Mouse (Mus musculus) forebrain, embryonic 15.5 days (tissue): ENCODE data around the gene Ntn1. TPM values are rescaled to one million over a fixed set of nuclear protein-coding genes. Genes with fewer than 3 reads are reported as not detected.
A peak's percentile ranks its signal among the peaks of the same experiment; 100 is the strongest.

Experiments
- ATAC-seq: fragments of 200-750 bp; cut with Nextera tagmentation; replicated peaks from 2 replicates; pipeline ENCODE4 v1.8.0; 2017; ENCODE audit warnings: mild to moderate bottlenecking, moderate TSS enrichment, moderate library complexity
- H3K27ac ChIP-seq: fragments of 300-500 bp; sonication (generic); replicated peaks from 2 replicates; pipeline ENCODE4 v1.5.1; 2015; ENCODE audit warnings: mild to moderate bottlenecking, inconsistent platforms
- H3K27me3 ChIP-seq: fragments of 300-500 bp; sonication (generic); 2 replicates; pipeline ENCODE4 v1.6.1; 2015; ENCODE audit warnings: inconsistent platforms
- H3K36me3 ChIP-seq: fragments of 300-500 bp; sonication (generic); 2 replicates; pipeline ENCODE4 v1.6.1; 2015; ENCODE audit warnings: mild to moderate bottlenecking, inconsistent platforms
- H3K4me1 ChIP-seq: fragments of 300-500 bp; sonication (generic); 2 replicates; pipeline ENCODE4 v1.6.1; 2015; ENCODE audit warnings: inconsistent platforms
- H3K4me2 ChIP-seq: fragments of 300-500 bp; sonication (generic); replicated peaks from 2 replicates; pipeline ENCODE4 v1.6.1; 2015; ENCODE audit warnings: mild to moderate bottlenecking, inconsistent platforms
- H3K4me3 ChIP-seq: fragments of 300-500 bp; sonication (generic); 2 replicates; pipeline ENCODE4 v1.5.1; 2015; ENCODE audit warnings: mild to moderate bottlenecking, inconsistent platforms
- H3K9ac ChIP-seq: fragments of 300-500 bp; sonication (generic); replicated peaks from 2 replicates; pipeline ENCODE4 v1.6.1; 2015; ENCODE audit warnings: mild to moderate bottlenecking, inconsistent platforms
- H3K9me3 ChIP-seq: fragments of 300-500 bp; sonication (generic); 2 replicates; pipeline ENCODE4 v1.6.1; 2016; ENCODE audit warnings: inconsistent platforms
- WGBS: fragments of 180-500 bp; shearing (Covaris S2); methylation state at CpG from one replicate; pipeline ENCODE4 v1.1.7; 2015; ENCODE audit warnings: mixed read lengths; 5-methylcytosine and 5-hydroxymethylcytosine counted together
- microRNA-seq: library from miRNA; unstranded; fragments of <30 nt; microRNA quantifications from one replicate; pipeline ENCODE4, GENCODE M21; 2016
- polyA plus RNA-seq: library from polyadenylated mRNA; unstranded; fragments of >200 nt; fragmentation: Nextera tagmentation; extraction: Ambion mirVana; gene quantifications from 2 replicates; pipeline ENCODE4 v1.2.1, GENCODE M21; 2015

The Ntn1 gene
- polyA plus RNA-seq, 1 experiment from 2014 or later = 8.1 TPM

DNA sequence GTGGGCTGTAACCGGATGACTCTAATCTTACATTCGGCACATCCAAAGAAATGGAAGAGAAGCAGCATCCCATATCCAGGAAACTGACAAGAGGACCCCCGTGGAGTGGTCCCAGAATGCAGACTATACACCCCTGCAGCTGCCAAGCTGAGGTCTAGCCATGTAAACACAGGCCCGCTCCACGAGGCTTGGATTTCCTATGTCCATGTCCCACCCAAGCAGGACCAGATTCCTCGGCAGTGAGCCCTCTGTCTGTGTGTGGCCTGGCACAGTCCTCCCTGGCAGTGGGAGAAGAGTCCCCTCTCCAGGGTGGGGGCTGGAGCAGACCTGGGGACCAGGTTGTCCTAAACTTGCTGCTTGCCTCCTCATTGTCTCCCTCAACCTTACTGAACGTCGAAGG, 213.4 kb downstream of the Ntn1 start:
- no peaks in the 10 kb centered on the region for H3K4me1 ChIP-seq
- no peaks in the 10 kb centered on the region for H3K36me3 ChIP-seq
- no peak overlapping the region for H3K27ac ChIP-seq
- H3K4me3 ChIP-seq = no peak overlapping the region
- no peak for ATAC-seq
- 72% methylated on average over 8 of the region's 8 CpGs for WGBS
- H3K4me2 ChIP-seq = no peak overlapping the region
- H3K9ac ChIP-seq = no peak overlapping the region
- H3K27me3 ChIP-seq = no peaks in the 10 kb centered on the region
- H3K9me3 ChIP-seq = no peaks in the 10 kb centered on the region

GRCm38 (mm10) chr11:68185647-68186046, 215.0 kb downstream of the Ntn1 start:
- Histone ChIP-seq H3K4me2 (no peak overlapping the region), H3K36me3 (no peaks in the 10 kb centered on the region), H3K27me3 (no peaks in the 10 kb centered on the region), H3K4me1 (no peaks in the 10 kb centered on the region), H3K9me3 (no peaks in the 10 kb centered on the region), H3K4me3 (no peak overlapping the region), H3K27ac (no peak overlapping the region), H3K9ac (no peak overlapping the region)
- 93% methylated on average over 3 of the region's 3 CpGs for WGBS
- no peak for ATAC-seq

DNA sequence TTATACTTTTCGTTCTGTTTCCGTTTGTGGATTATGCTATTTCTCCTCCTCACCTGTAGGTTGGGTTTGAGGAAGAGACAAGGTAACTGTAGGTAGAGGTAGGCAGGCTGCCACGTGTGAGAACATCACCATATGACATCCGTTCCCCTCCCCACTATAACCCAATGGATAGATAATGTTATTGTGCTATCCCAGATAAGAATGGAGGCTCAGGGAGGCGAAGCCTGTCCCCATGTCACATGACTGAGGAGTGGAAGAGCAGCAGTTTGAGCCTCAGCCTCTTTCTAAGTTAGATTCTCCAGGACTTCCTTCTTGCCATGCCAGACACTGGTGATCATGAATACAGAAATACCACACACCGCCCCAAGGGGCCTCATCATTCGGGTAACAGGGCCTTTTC, 223.2 kb downstream of the Ntn1 start:
- no peak overlapping the region for H3K4me2 ChIP-seq
- no peak for ATAC-seq
- no peak overlapping the region for H3K9ac ChIP-seq
- no peaks in the 10 kb centered on the region for H3K4me1 ChIP-seq
- no peak overlapping the region for H3K4me3 ChIP-seq
- 75% methylated on average over 7 of the region's 7 CpGs for WGBS
- no peaks in the 10 kb centered on the region for H3K9me3 ChIP-seq
- no peaks in the 10 kb centered on the region for H3K27me3 ChIP-seq
- H3K36me3 ChIP-seq = no peaks in the 10 kb centered on the region
- no peak overlapping the region for H3K27ac ChIP-seq

DNA sequence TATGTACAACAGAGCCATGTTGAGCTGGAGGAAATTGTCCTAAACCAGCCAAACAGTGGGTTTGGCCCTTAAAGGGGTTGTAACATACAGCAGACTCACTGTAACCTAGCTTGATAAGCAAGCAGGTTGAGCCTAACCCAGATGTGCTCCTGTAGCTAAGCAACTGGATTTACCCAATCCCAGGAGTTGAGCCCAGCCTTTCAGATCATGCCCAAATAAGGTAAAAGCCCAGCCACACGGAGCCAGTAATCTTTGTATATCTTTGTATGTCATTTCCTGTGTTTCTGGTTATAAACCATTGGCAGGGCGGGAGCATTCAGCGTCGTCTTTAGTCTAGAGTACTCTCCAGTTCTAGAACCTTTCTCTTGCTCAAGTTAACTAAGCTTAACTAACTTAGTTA, 224.1 kb downstream of the Ntn1 start:
- no peak overlapping the region for H3K27ac ChIP-seq
- H3K36me3 ChIP-seq = no peaks in the 10 kb centered on the region
- 80% methylated on average over 4 of the region's 4 CpGs for WGBS
- no peak for ATAC-seq
- no peak overlapping the region for H3K4me3 ChIP-seq
- no peak overlapping the region for H3K4me2 ChIP-seq
- H3K4me1 ChIP-seq = no peaks in the 10 kb centered on the region
- H3K27me3 ChIP-seq = no peaks in the 10 kb centered on the region
- H3K9ac ChIP-seq = no peak overlapping the region
- H3K9me3 ChIP-seq = no peaks in the 10 kb centered on the region

DNA sequence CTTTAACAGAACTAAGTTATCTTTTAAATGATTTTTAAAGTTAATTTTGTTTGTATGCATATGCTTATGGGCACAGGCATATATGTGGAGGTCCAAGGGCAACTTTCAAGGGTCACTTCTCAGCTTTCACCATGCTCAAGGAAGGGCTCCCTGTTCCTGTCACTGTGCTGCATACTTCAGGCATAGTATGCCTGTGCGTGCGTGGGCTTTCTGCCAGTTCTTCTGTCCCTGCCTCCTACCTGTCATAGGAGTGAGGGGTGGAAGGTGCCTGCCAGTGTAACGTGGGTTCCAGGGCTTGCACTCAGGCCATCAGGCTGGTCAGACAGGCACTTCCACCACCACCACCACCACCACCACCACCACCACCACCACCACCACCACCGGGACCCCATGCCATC, 228.0 kb downstream of the Ntn1 start:
- no peak overlapping the region for H3K9ac ChIP-seq
- H3K4me1 ChIP-seq = no peaks in the 10 kb centered on the region
- no peaks in the 10 kb centered on the region for H3K36me3 ChIP-seq
- H3K27me3 ChIP-seq = no peaks in the 10 kb centered on the region
- no peak overlapping the region for H3K27ac ChIP-seq
- no peaks in the 10 kb centered on the region for H3K9me3 ChIP-seq
- ATAC-seq = no peak
- 62% methylated on average over 4 of the region's 4 CpGs for WGBS
- H3K4me2 ChIP-seq = no peak overlapping the region
- H3K4me3 ChIP-seq = no peak overlapping the region

DNA sequence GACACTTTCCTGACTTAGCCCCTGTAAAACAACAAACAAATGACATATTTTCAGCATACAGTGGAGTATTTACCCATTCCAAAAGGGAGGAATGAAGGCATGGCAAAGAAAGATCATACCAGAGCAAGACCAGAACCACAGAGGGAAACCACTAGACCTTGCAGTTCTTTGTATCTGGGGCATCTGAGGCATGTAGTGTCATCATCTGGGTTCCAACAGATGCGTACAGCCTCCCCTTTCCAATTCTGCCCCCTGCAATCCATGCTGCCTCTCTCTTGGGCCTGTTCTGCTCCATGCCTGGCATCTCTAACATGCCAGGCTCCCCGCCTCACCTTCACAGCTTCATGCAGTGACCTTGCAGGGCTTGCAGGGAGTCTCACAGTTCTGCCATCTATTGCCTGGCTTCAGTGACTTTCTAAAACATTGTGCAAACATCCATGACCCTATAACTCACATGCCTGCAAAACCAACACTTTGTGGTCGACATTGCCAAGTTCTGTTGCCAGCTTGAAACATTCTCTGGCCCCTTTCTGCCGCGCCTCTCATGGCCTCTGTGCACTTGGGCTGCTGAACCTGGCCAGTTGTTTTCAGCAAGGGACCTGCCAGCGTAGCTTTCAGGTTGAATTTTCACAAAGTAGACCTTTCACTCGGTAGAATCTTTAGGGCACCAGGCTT, 228.5 kb downstream of the Ntn1 start:
- no peak for ATAC-seq
- Histone ChIP-seq H3K4me1 (no peaks in the 10 kb centered on the region), H3K9me3 (no peaks in the 10 kb centered on the region), H3K4me2 (no peak overlapping the region), H3K4me3 (no peak overlapping the region), H3K9ac (no peak overlapping the region), H3K27me3 (no peaks in the 10 kb centered on the region), H3K27ac (no peak overlapping the region), H3K36me3 (no peaks in the 10 kb centered on the region)
- 93% methylated on average over 7 of the region's 7 CpGs for WGBS

- Histone ChIP-seq H3K27me3 (no peaks in the 10 kb centered on the region), H3K9ac (no peak overlapping the region), H3K36me3 (no peaks in the 10 kb centered on the region), H3K4me2 (no peak overlapping the region), H3K4me3 (no peak overlapping the region), H3K27ac (no peak overlapping the region), H3K9me3 (no peaks in the 10 kb centered on the region), H3K4me1 (peaks cover 9% of the 10 kb centered on the region; the same call in 1 of the 2 replicates)
- ATAC-seq = no peak
- WGBS = 87% methylated on average over 4 of the region's 4 CpGs
Observed at GRCm38 (mm10) chr11:68168427-68168826, 232.2 kb downstream of the Ntn1 start.

DNA sequence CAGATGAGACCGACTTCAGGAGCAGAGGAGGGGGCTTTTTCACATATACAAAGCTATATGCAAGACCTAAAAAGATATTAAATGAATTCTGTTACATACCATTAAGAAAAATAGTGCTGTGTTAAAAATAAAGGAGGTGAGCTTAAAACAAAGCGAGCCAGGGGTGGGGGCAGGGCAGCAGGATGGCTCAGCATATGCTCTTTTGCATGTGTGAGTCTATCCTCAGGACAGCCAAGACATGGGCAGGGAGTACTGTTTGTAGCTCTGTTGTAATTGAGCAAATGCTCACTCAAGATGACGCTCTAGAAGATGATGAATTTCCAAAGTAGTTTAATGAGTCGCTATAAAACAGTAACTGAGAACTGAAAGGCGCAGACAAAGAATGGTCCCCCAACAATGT, 236.2 kb downstream of the Ntn1 start:
- 77% methylated on average over 5 of the region's 5 CpGs for WGBS

GRCm38 (mm10) chr11:68159867-68160266, 240.8 kb downstream of the Ntn1 start:
- H3K27ac ChIP-seq = no peak overlapping the region
- H3K9ac ChIP-seq = no peak overlapping the region
- no peak overlapping the region for H3K4me3 ChIP-seq
- H3K4me1 ChIP-seq = peaks cover 9% of the 10 kb centered on the region; the same call in 1 of the 2 replicates
- ATAC-seq = no peak
- H3K36me3 ChIP-seq = no peaks in the 10 kb centered on the region
- H3K27me3 ChIP-seq = no peaks in the 10 kb centered on the region
- no peaks in the 10 kb centered on the region for H3K9me3 ChIP-seq
- 23% methylated on average over 4 of the region's 4 CpGs for WGBS
- H3K4me2 ChIP-seq = no peak overlapping the region

More for the DNA sequence above, 236.2 kb downstream of the Ntn1 start:
- H3K9ac ChIP-seq = no peak overlapping the region
- peaks cover 9% of the 10 kb centered on the region; the same call in 1 of the 2 replicates for H3K4me1 ChIP-seq
- no peaks in the 10 kb centered on the region for H3K9me3 ChIP-seq
- no peak overlapping the region for H3K4me3 ChIP-seq
- no peaks in the 10 kb centered on the region for H3K36me3 ChIP-seq
- 0 out of 2 replicates have a peak overlapping the region, but pooled peaks have one; percentile 40 for H3K27ac ChIP-seq
- H3K27me3 ChIP-seq = no peaks in the 10 kb centered on the region
- ATAC-seq = no peak; the same call in 1 of the 2 replicates
- no peak overlapping the region for H3K4me2 ChIP-seq

Small RNA genes lying within 50 kb of the gene (microRNA-seq; reads per million reads assigned to microRNA genes)
- not detected for gene Mir6406

Other genes starting within 250 kb of the Ntn1 start
- gene Pik3r5, start 31.3 kb upstream of the Ntn1 start, polyA plus RNA-seq = 0.11 and 0.20 TPM in 2 replicates
- gene Pik3r6, start 102.2 kb upstream of the Ntn1 start, polyA plus RNA-seq = 1.4 and 2.3 TPM in 2 replicates
- gene Mfsd6l, start 155.4 kb upstream of the Ntn1 start, polyA plus RNA-seq = not detected in 2 replicates
- gene Ccdc42, start 186.2 kb upstream of the Ntn1 start, polyA plus RNA-seq = 0.18 and 0.45 TPM in 2 replicates